Mouse (Mus musculus) myocyte (in vitro differentiated cells): Measurements from ENCODE around the gene Sun2.

Experiments
- E2F4 ChIP-seq: IDR thresholded peaks from one replicate; pipeline ENCODE4 v1.6.1; 2011; ENCODE audit warnings: mild to moderate bottlenecking, control low read depth, moderate library complexity; ENCODE audit not compliant: insufficient read depth
- MAX ChIP-seq: IDR thresholded peaks from one replicate; pipeline ENCODE4 v1.6.1; 2011; ENCODE audit warnings: low read depth, mild to moderate bottlenecking, control low read depth
- MYOD1 ChIP-seq, 3 experiments: IDR thresholded peaks; one replicate each; pipeline ENCODE4 v1.6.1; 2011; ENCODE audit warnings: control low read depth in 2 of 3, low read depth in 2 of 3, mild to moderate bottlenecking in 2 of 3, moderate library complexity in 1 of 3; ENCODE audit not compliant: insufficient read length in 2 of 3, control insufficient read depth in 1 of 3
- MYOG ChIP-seq, 3 experiments: IDR thresholded peaks; one replicate each; pipeline ENCODE4 v1.6.1; 2011; ENCODE audit warnings: control low read depth in 2 of 3, low read depth in 2 of 3, mild to moderate bottlenecking in 2 of 3; ENCODE audit not compliant: insufficient read length in 2 of 3, control insufficient read depth in 1 of 3, insufficient read depth in 1 of 3
- POLR2A ChIP-seq: IDR thresholded peaks from one replicate; pipeline ENCODE4 v1.6.1; 2011; ENCODE audit warnings: low read depth, mild to moderate bottlenecking, control low read depth, moderate library complexity; ENCODE audit not compliant: insufficient read length
- REST ChIP-seq: IDR thresholded peaks from one replicate; pipeline ENCODE4 v1.6.1; 2011; ENCODE audit warnings: mild to moderate bottlenecking, control low read depth, moderate library complexity; ENCODE audit not compliant: insufficient read depth, insufficient read length
- TCF12 ChIP-seq: IDR thresholded peaks from one replicate; pipeline ENCODE4 v1.6.1; 2011; ENCODE audit warnings: mild to moderate bottlenecking, control low read depth; ENCODE audit not compliant: poor library complexity, insufficient read depth, severe bottlenecking
- TCF3 ChIP-seq: IDR thresholded peaks from one replicate; pipeline ENCODE4 v1.6.1; 2011; ENCODE audit warnings: low read depth, control low read depth; ENCODE audit not compliant: insufficient read length

DNA sequence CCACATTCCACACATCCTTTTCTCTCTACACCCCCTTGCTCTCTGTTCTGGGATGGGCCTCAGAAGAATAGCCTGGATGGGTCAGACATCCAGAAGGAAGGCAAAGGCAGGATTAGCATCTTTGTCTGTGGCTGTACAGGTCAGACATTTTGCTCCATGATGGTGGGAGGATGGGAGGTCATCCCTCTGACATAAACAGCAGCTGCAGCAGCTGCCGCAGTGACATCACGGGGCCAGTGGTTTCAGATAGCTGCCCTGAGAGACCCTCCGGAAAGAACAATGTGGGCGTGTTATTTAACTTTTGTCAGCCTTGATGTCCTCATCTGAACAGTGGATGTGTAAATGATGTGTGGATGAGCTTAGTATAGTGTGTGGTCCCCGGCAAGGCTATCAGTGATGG lies 3.5 kb upstream of the Sun2 start:
- TF ChIP-seq TCF3: no peak
- no peak for TF ChIP-seq E2F4
- TF ChIP-seq REST: no peak
- TF ChIP-seq POLR2A: no peak
- TF ChIP-seq MYOG (IDR thresholded peaks at IDR 0.05; ENCODE audit: control insufficient read depth in 1 of 3, insufficient read depth in 1 of 3, insufficient read length in 2 of 3, low read depth in 2 of 3): peak in 1 of 3 experiments; percentile 33
- peak in 2 of 3 experiments; percentile 51 to 67 for TF ChIP-seq MYOD1 (IDR thresholded peaks at IDR 0.05; ENCODE audit: control insufficient read depth in 1 of 3, insufficient read length in 2 of 3, low read depth in 2 of 3)
- no peak for TF ChIP-seq MAX
- no peak for TF ChIP-seq TCF12
